Mouse (Mus musculus): ENCODE measurements around the gene Atxn2l. TPM values are rescaled to one million over a fixed set of nuclear protein-coding genes. Genes with fewer than 3 reads are reported as not detected.

Atxn2l gene
- 16.9 and 19.6 TPM in 2 replicates for polyA plus RNA-seq (2015; fragmentation: Nextera tagmentation; extraction: Ambion mirVana)

GRCm38 (mm10) chr7:126503273-126503878, at the start of gene Atxn2l:
Atxn2l (minus strand) TSS chr7:126503437.
- WGBS = under 1% methylated on average over 37 of the region's 72 CpGs

GRCm38 (mm10) chr7:126545631-126546030, 42.4 kb upstream of the Atxn2l start:
- Histone ChIP-seq H3K27ac (replicated peaks) (no peak overlapping the region), H3K4me2 (replicated peaks; ENCODE audit: low read depth) (no peak overlapping the region), H3K4me3 (ENCODE audit: low read depth, low read length) (no peak overlapping the region), H3K9me3 (ENCODE audit: control insufficient read depth, low read length) (no peaks in the 10 kb centered on the region), H3K9ac (ENCODE audit: low read length) (no peak overlapping the region), H3K4me1 (replicated peaks; ENCODE audit: control insufficient read depth, insufficient read depth) (no peaks in the 10 kb centered on the region), H3K36me3 (ENCODE audit: control insufficient read depth, insufficient read depth, low read length) (peaks cover 22% of the 10 kb centered on the region), H3K27me3 (ENCODE audit: control insufficient read depth, insufficient read depth, low read length) (no peaks in the 10 kb centered on the region)
- TF ChIP-seq CTCF (IDR thresholded peaks at IDR 0.05; ENCODE audit: low read depth) = no peak
- no peak for TF ChIP-seq EP300 (optimal IDR thresholded peaks at IDR 0.05)
- DNase-seq (ENCODE audit: low spot score) = no peak
- 75% methylated on average over 2 of the region's 2 CpGs for WGBS
- peak; percentile 43; the same call in 1 of the 2 replicates for ATAC-seq (ENCODE audit: low FRiP score, low TSS enrichment)

More at GRCm38 (mm10) chr7:126503273-126503878, at the start of gene Atxn2l:
- Histone ChIP-seq H3K36me3 (ENCODE audit: control insufficient read depth, insufficient read depth, low read length) (peaks cover 23% of the 10 kb centered on the region), H3K27ac (replicated peaks) (peak within 1 kb of the TSS; percentile 100), H3K4me1 (replicated peaks; ENCODE audit: control insufficient read depth, insufficient read depth) (no peaks in the 10 kb centered on the region), H3K27me3 (ENCODE audit: control insufficient read depth, insufficient read depth, low read length) (no peaks in the 10 kb centered on the region), H3K4me2 (replicated peaks; ENCODE audit: low read depth) (peak within 1 kb of the TSS; percentile 69), H3K4me3 (ENCODE audit: low read depth, low read length) (peak within 1 kb of the TSS; percentile 100), H3K9ac (ENCODE audit: low read length) (peak within 1 kb of the TSS; percentile 99), H3K9me3 (ENCODE audit: control insufficient read depth, low read length) (no peaks in the 10 kb centered on the region)
- ATAC-seq (ENCODE audit: low FRiP score, low TSS enrichment) = peak; percentile 94
- peak; percentile 100 for DNase-seq (ENCODE audit: low spot score)
- TF ChIP-seq EP300 (optimal IDR thresholded peaks at IDR 0.05) (peak; percentile 91), CTCF (IDR thresholded peaks at IDR 0.05; ENCODE audit: low read depth) (peak; percentile 69)

GRCm38 (mm10) chr7:126541661-126542060, 38.4 kb upstream of the Atxn2l start:
- no peaks in the 10 kb centered on the region for H3K9me3 ChIP-seq (ENCODE audit: control insufficient read depth, low read length)
- H3K36me3 ChIP-seq (ENCODE audit: control insufficient read depth, insufficient read depth, low read length) = peaks cover 6% of the 10 kb centered on the region
- no peak overlapping the region for H3K4me2 ChIP-seq (replicated peaks; ENCODE audit: low read depth)
- TF ChIP-seq CTCF (IDR thresholded peaks at IDR 0.05; ENCODE audit: low read depth) (no peak), EP300 (optimal IDR thresholded peaks at IDR 0.05) (no peak)
- H3K4me3 ChIP-seq (ENCODE audit: low read depth, low read length) = no peak overlapping the region
- no peaks in the 10 kb centered on the region for H3K27me3 ChIP-seq (ENCODE audit: control insufficient read depth, insufficient read depth, low read length)
- no peaks in the 10 kb centered on the region for H3K4me1 ChIP-seq (replicated peaks; ENCODE audit: control insufficient read depth, insufficient read depth)
- H3K9ac ChIP-seq (ENCODE audit: low read length) = no peak overlapping the region
- 73% methylated on average over 1 of the region's 1 CpGs for WGBS
- DNase-seq (ENCODE audit: low spot score) = peak; percentile 4
- no peak for ATAC-seq (ENCODE audit: low FRiP score, low TSS enrichment)
- H3K27ac ChIP-seq (replicated peaks) = no peak overlapping the region

- 59% methylated on average over 5 of the region's 5 CpGs for WGBS
- H3K9ac ChIP-seq (ENCODE audit: low read length) = no peak overlapping the region
- no peaks in the 10 kb centered on the region for H3K27me3 ChIP-seq (ENCODE audit: control insufficient read depth, insufficient read depth, low read length)
- H3K4me2 ChIP-seq (replicated peaks; ENCODE audit: low read depth) = no peak overlapping the region
- no peaks in the 10 kb centered on the region for H3K36me3 ChIP-seq (ENCODE audit: control insufficient read depth, insufficient read depth, low read length)
- TF ChIP-seq EP300 (optimal IDR thresholded peaks at IDR 0.05) (no peak), CTCF (IDR thresholded peaks at IDR 0.05; ENCODE audit: low read depth) (peak; percentile 66)
- DNase-seq (ENCODE audit: low spot score) (no peak), ATAC-seq (ENCODE audit: low FRiP score, low TSS enrichment) (no peak)
- H3K4me3 ChIP-seq (ENCODE audit: low read depth, low read length) = no peak overlapping the region
- no peak overlapping the region for H3K27ac ChIP-seq (replicated peaks)
- no peaks in the 10 kb centered on the region for H3K4me1 ChIP-seq (replicated peaks; ENCODE audit: control insufficient read depth, insufficient read depth)
- no peaks in the 10 kb centered on the region for H3K9me3 ChIP-seq (ENCODE audit: control insufficient read depth, low read length)
Measured at GRCm38 (mm10) chr7:126537820-126538585, 34.8 kb upstream of the Atxn2l start.

GRCm38 (mm10) chr7:126536466-126536865, 33.2 kb upstream of the Atxn2l start:
- Histone ChIP-seq H3K27me3 (ENCODE audit: control insufficient read depth, insufficient read depth, low read length) (no peaks in the 10 kb centered on the region), H3K4me3 (ENCODE audit: low read depth, low read length) (peak overlapping the region; percentile 44), H3K4me1 (replicated peaks; ENCODE audit: control insufficient read depth, insufficient read depth) (no peaks in the 10 kb centered on the region), H3K9ac (ENCODE audit: low read length) (no peak overlapping the region), H3K4me2 (replicated peaks; ENCODE audit: low read depth) (peak overlapping the region; percentile 80), H3K27ac (replicated peaks) (no peak overlapping the region), H3K9me3 (ENCODE audit: control insufficient read depth, low read length) (no peaks in the 10 kb centered on the region), H3K36me3 (ENCODE audit: control insufficient read depth, insufficient read depth, low read length) (no peaks in the 10 kb centered on the region)
- 59% methylated on average over 9 of the region's 9 CpGs for WGBS
- TF ChIP-seq CTCF (IDR thresholded peaks at IDR 0.05; ENCODE audit: low read depth) (no peak), EP300 (optimal IDR thresholded peaks at IDR 0.05) (no peak)
- no peak for ATAC-seq (ENCODE audit: low FRiP score, low TSS enrichment)
- no peak for DNase-seq (ENCODE audit: low spot score)

- no peaks in the 10 kb centered on the region for H3K4me1 ChIP-seq (replicated peaks; ENCODE audit: control insufficient read depth, insufficient read depth)
- DNase-seq (ENCODE audit: low spot score) = peak; percentile 53
- no peak for TF ChIP-seq CTCF (IDR thresholded peaks at IDR 0.05; ENCODE audit: low read depth)
- TF ChIP-seq EP300 (optimal IDR thresholded peaks at IDR 0.05) = no peak
- ATAC-seq (ENCODE audit: low FRiP score, low TSS enrichment) = no peak
- WGBS = under 1% methylated on average over 28 of the region's 28 CpGs
- H3K27me3 ChIP-seq (ENCODE audit: control insufficient read depth, insufficient read depth, low read length) = no peaks in the 10 kb centered on the region
- H3K9me3 ChIP-seq (ENCODE audit: control insufficient read depth, low read length) = no peaks in the 10 kb centered on the region
- H3K9ac ChIP-seq (ENCODE audit: low read length) = peak overlapping the region; percentile 57
- H3K4me2 ChIP-seq (replicated peaks; ENCODE audit: low read depth) = peak overlapping the region; percentile 80
- H3K27ac ChIP-seq (replicated peaks) = no peak overlapping the region
- H3K4me3 ChIP-seq (ENCODE audit: low read depth, low read length) = peak overlapping the region; percentile 44
- H3K36me3 ChIP-seq (ENCODE audit: control insufficient read depth, insufficient read depth, low read length) = no peaks in the 10 kb centered on the region
Measured at GRCm38 (mm10) chr7:126535766-126536165, 32.5 kb upstream of the Atxn2l start.
